Mouse (Mus musculus) kidney, adult 2 months (tissue): Measurements from ENCODE around the gene Akr1b3. TPM values are rescaled to one million over a fixed set of nuclear protein-coding genes. Genes with fewer than 3 reads are reported as not detected.

ENCODE experiments used
- DNase-seq: peaks from one replicate; pipeline ENCODE4 v3.0.0; 2021
- H3K27ac ChIP-seq: fragments of 200-500 bp; 2 replicates; pipeline ENCODE4 v1.5.1; 2012; ENCODE audit warnings: low read depth, low read length, control low read depth, inconsistent platforms; ENCODE audit not compliant: insufficient read depth
- H3K27me3 ChIP-seq: fragments of 200-500 bp; replicated peaks from 2 replicates; pipeline ENCODE4 v1.6.1; 2012; ENCODE audit warnings: mild to moderate bottlenecking, moderate library complexity, low read length, inconsistent platforms; ENCODE audit not compliant: control insufficient read depth, insufficient read depth
- H3K36me3 ChIP-seq: fragments of 200-500 bp; 2 replicates; pipeline ENCODE4 v1.6.1; 2012; ENCODE audit warnings: mild to moderate bottlenecking, moderate library complexity, low read length, inconsistent platforms; ENCODE audit not compliant: control insufficient read depth, insufficient read depth
- H3K4me1 ChIP-seq: fragments of 200-500 bp; 2 replicates; pipeline ENCODE4 v1.6.1; 2011; ENCODE audit warnings: low read length; ENCODE audit not compliant: control insufficient read depth, insufficient read depth
- H3K4me3 ChIP-seq: fragments of 200-500 bp; 2 replicates; pipeline ENCODE4 v1.5.1; 2011; ENCODE audit warnings: mild to moderate bottlenecking, low read depth, low read length, control low read depth; ENCODE audit not compliant: insufficient read depth
- CTCF ChIP-seq: fragments of 200-500 bp; conservative IDR thresholded peaks from 2 replicates; pipeline ENCODE4 v1.5.1; 2011; ENCODE audit warnings: low read depth, mild to moderate bottlenecking, control low read depth, low read length, moderate library complexity, mixed read lengths; ENCODE audit not compliant: insufficient read depth, insufficient read length
- POLR2A ChIP-seq: fragments of 200-500 bp; IDR thresholded peaks from one replicate; pipeline ENCODE4 v1.6.1; 2011; ENCODE audit warnings: low read depth, low read length, control low read depth
- WGBS: fragments of 180-500 bp; shearing (Covaris S2); methylation state at CpG from one replicate; pipeline ENCODE4 v1.1.7; 2018; 5-methylcytosine and 5-hydroxymethylcytosine counted together
- polyA plus RNA-seq: library from polyadenylated mRNA; depleted of rRNA; stranded (reverse); fragments of >200 nt; gene quantifications from 2 replicates; pipeline ENCODE4 v1.2.3, GENCODE M21; 2012; rRNA removed

The Akr1b3 gene
- polyA plus RNA-seq, 1 experiment: 208 TPM

DNA sequence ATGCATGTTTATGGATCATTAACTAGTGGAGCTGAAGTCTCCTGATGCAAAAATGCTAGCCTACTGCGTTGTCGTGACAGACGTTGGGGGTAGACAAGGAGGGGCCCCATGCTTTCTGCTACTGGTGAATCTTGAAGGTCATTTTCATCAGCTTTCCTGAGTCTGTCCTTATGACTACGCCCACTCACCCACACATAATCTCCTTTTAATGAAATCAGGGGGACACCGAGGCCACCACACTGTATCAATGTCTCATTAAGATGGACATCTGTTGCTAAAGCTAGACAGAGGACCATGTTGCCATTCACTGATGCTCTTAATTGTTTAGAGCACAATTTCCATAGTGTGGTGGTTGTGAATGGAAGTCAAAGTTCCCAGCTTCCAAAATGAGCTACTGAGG is 58.7 kb downstream of the Akr1b3 start:
- TF ChIP-seq POLR2A (no peak), CTCF (no peak)
- DNase-seq: no peak
- Histone ChIP-seq H3K4me1 (no peaks in the 10 kb centered on the region), H3K27me3 (no peaks in the 10 kb centered on the region), H3K27ac (no peak overlapping the region), H3K4me3 (no peak overlapping the region), H3K36me3 (no peaks in the 10 kb centered on the region)
- 56% methylated on average over 5 of the region's 5 CpGs for WGBS

Other genes with a start within 250 kb of the Akr1b3 start
- gene Slc35b4, start 140.4 kb downstream of the Akr1b3 start, polyA plus RNA-seq: 88.5 and 90.9 TPM in 2 replicates
- 2.6 and 3.9 TPM in 2 replicates for gene Akr1b8, start 36.6 kb upstream of the Akr1b3 start, polyA plus RNA-seq
- 40.1 and 42.2 TPM in 2 replicates for gene Akr1b10, start 66.7 kb upstream of the Akr1b3 start, polyA plus RNA-seq
- gene Akr1b7, start 94.9 kb upstream of the Akr1b3 start, polyA plus RNA-seq: 3.2 and 4.0 TPM in 2 replicates
- 24.4 and 32.4 TPM in 2 replicates for gene Bpgm, start 158.7 kb upstream of the Akr1b3 start, polyA plus RNA-seq